Mouse (Mus musculus) thymus, adult 2 months (tissue): ENCODE data around the gene Emc1. TPM values are rescaled to one million over a fixed set of nuclear protein-coding genes. Genes with fewer than 3 reads are reported as not detected.

Source experiments
- DNase-seq: peaks from one replicate; pipeline ENCODE4 v3.0.0; 2021
- H3K27ac ChIP-seq: fragments of 200-500 bp; 2 replicates; pipeline ENCODE4 v1.5.1; 2012; ENCODE audit warnings: low read length, control low read depth; ENCODE audit not compliant: control insufficient read depth, insufficient read depth
- H3K27me3 ChIP-seq: fragments of 200-500 bp; 2 replicates; pipeline ENCODE4 v1.6.1; 2012; ENCODE audit warnings: mild to moderate bottlenecking, low read length, moderate library complexity, mixed read lengths; ENCODE audit not compliant: control insufficient read depth, insufficient read depth
- H3K36me3 ChIP-seq: fragments of 200-500 bp; 2 replicates; pipeline ENCODE4 v1.6.1; 2012; ENCODE audit warnings: mild to moderate bottlenecking, low read length, moderate library complexity; ENCODE audit not compliant: control insufficient read depth, insufficient read depth
- H3K4me1 ChIP-seq: fragments of 200-500 bp; replicated peaks from 2 replicates; pipeline ENCODE4 v1.6.1; 2012; ENCODE audit warnings: low read length; ENCODE audit not compliant: control insufficient read depth, insufficient read depth
- H3K4me3 ChIP-seq: fragments of 200-500 bp; 2 replicates; pipeline ENCODE4 v1.5.1; 2012; ENCODE audit warnings: mild to moderate bottlenecking, low read length, control low read depth, moderate library complexity; ENCODE audit not compliant: control insufficient read depth, insufficient read depth
- CTCF ChIP-seq: fragments of 200-500 bp; IDR thresholded peaks from 2 replicates; pipeline ENCODE4 v1.5.1; 2012; ENCODE audit warnings: mild to moderate bottlenecking, control low read depth, low read length, moderate library complexity, borderline replicate concordance; ENCODE audit not compliant: control insufficient read depth, poor library complexity, insufficient read depth; ENCODE audit errors: extremely low read depth
- POLR2A ChIP-seq: fragments of 200-500 bp; IDR thresholded peaks from 2 replicates; pipeline ENCODE4 v1.6.1; 2012; ENCODE audit warnings: mild to moderate bottlenecking, low read length, control low read depth, moderate library complexity; ENCODE audit not compliant: control insufficient read depth, poor library complexity, insufficient read depth; ENCODE audit errors: extremely low read depth
- WGBS: fragments of 180-500 bp; shearing (Covaris S2); methylation state at CpG from one replicate; pipeline ENCODE4 v1.1.7; 2018; 5-methylcytosine and 5-hydroxymethylcytosine counted together
- polyA plus RNA-seq: library from polyadenylated mRNA; depleted of rRNA; stranded (reverse); fragments of >200 nt; gene quantifications from 2 replicates; pipeline ENCODE4 v1.2.3, GENCODE M21; 2012

Gene Emc1
- polyA plus RNA-seq, 1 experiment, result 34.2 TPM

GRCm38 (mm10) chr4:139310899-139311701, 41.3 kb upstream of the Emc1 start:
- no peak for TF ChIP-seq CTCF
- no peak for TF ChIP-seq POLR2A
- WGBS, result under 1% methylated on average over 53 of the region's 53 CpGs
- no peak overlapping the region for H3K27ac ChIP-seq
- no peaks in the 10 kb centered on the region for H3K36me3 ChIP-seq
- peaks cover 3% of the 10 kb centered on the region; the same call in 1 of the 2 replicates for H3K27me3 ChIP-seq
- DNase-seq, result no peak
- peak overlapping the region; percentile 89 for H3K4me3 ChIP-seq
- peaks cover 13% of the 10 kb centered on the region for H3K4me1 ChIP-seq

- DNase-seq, result no peak
- peak overlapping the region; percentile 37; the same call in 1 of the 2 replicates for H3K4me3 ChIP-seq
- WGBS, result 40% methylated on average over 14 of the region's 14 CpGs
These were observed 40.7 kb upstream of the Emc1 start for GRCm38 (mm10) chr4:139311707-139312106.

GRCm38 (mm10) chr4:139312632-139313031, 39.8 kb upstream of the Emc1 start:
- Histone ChIP-seq H3K27ac (no peak overlapping the region), H3K27me3 (peaks cover 3% of the 10 kb centered on the region; the same call in 1 of the 2 replicates), H3K4me1 (peaks cover 13% of the 10 kb centered on the region), H3K4me3 (no peak overlapping the region), H3K36me3 (no peaks in the 10 kb centered on the region)
- 60% methylated on average over 4 of the region's 4 CpGs for WGBS
- DNase-seq, result peak; percentile 61
- TF ChIP-seq POLR2A (no peak), CTCF (no peak)

More at GRCm38 (mm10) chr4:139311707-139312106, 40.7 kb upstream of the Emc1 start:
- no peaks in the 10 kb centered on the region for H3K36me3 ChIP-seq
- H3K27me3 ChIP-seq, result peaks cover 3% of the 10 kb centered on the region; the same call in 1 of the 2 replicates
- no peak overlapping the region for H3K27ac ChIP-seq
- H3K4me1 ChIP-seq, result peaks cover 13% of the 10 kb centered on the region
- TF ChIP-seq POLR2A (no peak), CTCF (no peak)

- no peak for TF ChIP-seq POLR2A
- TF ChIP-seq CTCF, result no peak
- no peaks in the 10 kb centered on the region for H3K36me3 ChIP-seq
- 96% methylated on average over 11 of the region's 11 CpGs for WGBS
- H3K27me3 ChIP-seq, result no peaks in the 10 kb centered on the region
- no peak for DNase-seq
- H3K4me1 ChIP-seq, result 0 out of 2 replicates have a peak, but pooled peaks cover 2% of the 10 kb centered on the region
- no peak overlapping the region for H3K4me3 ChIP-seq
- H3K27ac ChIP-seq, result no peak overlapping the region
These were observed 33.9 kb upstream of the Emc1 start for GRCm38 (mm10) chr4:139318449-139318848.

- 68% methylated on average over 4 of the region's 4 CpGs for WGBS
- no peak for TF ChIP-seq POLR2A
- H3K36me3 ChIP-seq, result no peaks in the 10 kb centered on the region
- H3K4me1 ChIP-seq, result 0 out of 2 replicates have a peak, but pooled peaks cover 2% of the 10 kb centered on the region
- no peaks in the 10 kb centered on the region for H3K27me3 ChIP-seq
- no peak for DNase-seq
- H3K27ac ChIP-seq, result no peak overlapping the region
- no peak overlapping the region for H3K4me3 ChIP-seq
These were observed 32.6 kb upstream of the Emc1 start for GRCm38 (mm10) chr4:139319740-139320139.

- Histone ChIP-seq H3K27me3 (no peaks in the 10 kb centered on the region), H3K27ac (peak overlapping the region; percentile 34; the same call in 1 of the 2 replicates), H3K4me3 (peak overlapping the region; percentile 62), H3K4me1 (peaks cover 5% of the 10 kb centered on the region), H3K36me3 (no peaks in the 10 kb centered on the region)
- WGBS, result 4% methylated on average over 10 of the region's 10 CpGs
- peak; percentile 89 for DNase-seq
- peak; percentile 58 for TF ChIP-seq POLR2A
- TF ChIP-seq CTCF, result peak; percentile 82
These were observed 21.8 kb upstream of the Emc1 start for GRCm38 (mm10) chr4:139330605-139331004.
